Comparison of ENCODE assay signal across 8 mouse cellular contexts in genomic region chr10:68795466-68795865, GRCm38 (mm10).
DNase-seq lines count a peak whose midpoint lies in the region; ATAC-seq and TF ChIP-seq lines count a peak whose summit lies in the region.

No protein-coding gene starts in this region.

- H3K9ac ChIP-seq in forebrain, embryonic 11.5 days (ENCODE audit: low read length), result no peak overlapping the region
- no peak overlapping the region for H3K9ac ChIP-seq in forebrain, embryonic 12.5 days
- H3K9ac ChIP-seq in lung, postnatal 0 days (replicated peaks; ENCODE audit: low read depth), result no peak overlapping the region

- no peak overlapping the region for H3K4me3 ChIP-seq in forebrain, embryonic 11.5 days (ENCODE audit: low read depth, low read length)
- no peak overlapping the region for H3K4me3 ChIP-seq in forebrain, embryonic 12.5 days (replicated peaks)
- no peak overlapping the region for H3K4me3 ChIP-seq in lung, postnatal 0 days (ENCODE audit: low read depth, low read length)

- H3K27me3 ChIP-seq in forebrain, embryonic 11.5 days (ENCODE audit: control insufficient read depth, insufficient read depth, low read length), result no peaks in the 10 kb centered on the region
- H3K27me3 ChIP-seq in forebrain, embryonic 12.5 days, result no peaks in the 10 kb centered on the region
- H3K27me3 ChIP-seq in lung, postnatal 0 days (replicated peaks; ENCODE audit: insufficient read depth, low read length), result no peaks in the 10 kb centered on the region

- H3K27ac ChIP-seq in forebrain, embryonic 11.5 days (ENCODE audit: low read depth, low read length), result no peak overlapping the region
- no peak overlapping the region for H3K27ac ChIP-seq in forebrain, embryonic 12.5 days
- H3K27ac ChIP-seq in lung, postnatal 0 days (ENCODE audit: low read length), result no peak overlapping the region

- intact Hi-C loops in heart, postnatal 25 days (cut with DNase I), result loop anchor here (5.0 kb wide), 1 partner anchor 47 kb away; no protein-coding TSS in a partner anchor

- H3K9me3 ChIP-seq in forebrain, embryonic 11.5 days (ENCODE audit: control insufficient read depth, low read length), result no peaks in the 10 kb centered on the region
- no peaks in the 10 kb centered on the region for H3K9me3 ChIP-seq in forebrain, embryonic 12.5 days
- no peaks in the 10 kb centered on the region for H3K9me3 ChIP-seq in lung, postnatal 0 days (ENCODE audit: low read length)

- TF ChIP-seq CTCF in lung, postnatal 0 days (IDR thresholded peaks at IDR 0.05), result no peak

- DNase-seq in forebrain, embryonic 11.5 days (ENCODE audit: low spot score), result peak; percentile 53
- DNase-seq in embryo, embryonic 9.5 days (ENCODE audit: extremely low spot score), result peak; percentile 36
- DNase-seq in heart, postnatal 25 days (ENCODE audit: low spot score), result peak; percentile 58
- peak; percentile 53 for DNase-seq in lung, postnatal 0 days (ENCODE audit: low spot score)
- DNase-seq in layer of hippocampus, adult 9-10 months (ENCODE audit: low spot score), result no peak
- no peak for DNase-seq in urinary bladder, postnatal 10 days (ENCODE audit: low spot score)

- 0 out of 2 replicates have a peak, but pooled peaks cover 2% of the 10 kb centered on the region for H3K4me1 ChIP-seq in forebrain, embryonic 11.5 days (replicated peaks; ENCODE audit: control insufficient read depth, insufficient read depth, low read length)
- H3K4me1 ChIP-seq in forebrain, embryonic 12.5 days, result peaks cover 5% of the 10 kb centered on the region; the same call in 1 of the 2 replicates
- no peaks in the 10 kb centered on the region for H3K4me1 ChIP-seq in lung, postnatal 0 days (ENCODE audit: insufficient read depth, low read depth, low read length)

- peak; percentile 39; the same call in 1 of the 2 replicates for TF ChIP-seq EP300 in lung, postnatal 0 days (IDR thresholded peaks at IDR 0.05)

- no peaks in the 10 kb centered on the region for H3K36me3 ChIP-seq in forebrain, embryonic 11.5 days (ENCODE audit: control insufficient read depth, insufficient read depth, low read length)
- no peaks in the 10 kb centered on the region for H3K36me3 ChIP-seq in forebrain, embryonic 12.5 days (replicated peaks)
- no peaks in the 10 kb centered on the region for H3K36me3 ChIP-seq in lung, postnatal 0 days (ENCODE audit: insufficient read depth, low read length)

- 12% methylated on average over 3 of the region's 3 CpGs for WGBS in forebrain, embryonic 11.5 days
- WGBS in forebrain, embryonic 12.5 days, result 14% methylated on average over 3 of the region's 3 CpGs
- 9% methylated on average over 3 of the region's 3 CpGs for WGBS in lung, postnatal 0 days

- ATAC-seq in forebrain, embryonic 11.5 days (replicated peaks; ENCODE audit: low FRiP score), result no peak
- no peak for ATAC-seq in forebrain, embryonic 12.5 days (ENCODE audit: low FRiP score)
- peak; percentile 93 for ATAC-seq in CD4-positive, CD25-positive, alpha-beta regulatory T cell, adult 4 months
- peak; percentile 71 for ATAC-seq in lung, postnatal 0 days

- H3K4me2 ChIP-seq in forebrain, embryonic 11.5 days (ENCODE audit: low read depth, low read length, severe bottlenecking), result no peak overlapping the region
- H3K4me2 ChIP-seq in forebrain, embryonic 12.5 days, result no peak overlapping the region
- H3K4me2 ChIP-seq in lung, postnatal 0 days (replicated peaks; ENCODE audit: low read depth, low read length), result 0 out of 2 replicates have a peak overlapping the region, but pooled peaks have one; percentile 0

Comparison
In these comparisons a context has a peak if more than half of its experiments do, and no peak if none do; other contexts are left out.
1. ATAC-seq: peak in CD4-positive, CD25-positive, alpha-beta regulatory T cell, adult 4 months (single experiment) and lung, postnatal 0 days (single experiment); none in forebrain, embryonic 11.5 days (single experiment) and forebrain, embryonic 12.5 days (single experiment).
2. DNase-seq: peak in forebrain, embryonic 11.5 days (single experiment), embryo, embryonic 9.5 days (single experiment), heart, postnatal 25 days (single experiment) and lung, postnatal 0 days (single experiment); none in layer of hippocampus, adult 9-10 months (single experiment) and urinary bladder, postnatal 10 days (single experiment).